Mouse (Mus musculus): ENCODE measurements around the gene Gm45021.

Gm45021 gene

DNA sequence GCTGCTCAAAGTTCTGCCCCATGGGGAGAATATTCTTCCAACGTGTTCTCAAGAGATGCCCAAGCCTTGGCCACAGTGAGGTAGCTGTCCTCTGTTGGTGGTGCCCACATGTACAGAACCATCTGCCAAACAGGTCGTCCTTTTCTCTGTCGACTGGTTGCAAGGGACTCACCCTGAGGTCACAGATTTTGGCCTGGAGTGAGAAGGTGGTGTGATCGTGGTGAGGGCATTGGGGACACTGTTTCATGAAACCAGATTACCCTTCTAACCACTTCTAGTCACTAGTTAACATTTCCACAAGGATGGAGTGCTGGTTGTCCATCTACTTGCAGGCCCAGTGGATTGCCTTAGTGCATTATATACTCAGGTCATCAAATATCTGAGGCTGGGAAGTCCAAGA is 59.4 kb downstream of the Gm45021 start:
- DNase-seq (ENCODE audit: low read depth), result no peak

DNA sequence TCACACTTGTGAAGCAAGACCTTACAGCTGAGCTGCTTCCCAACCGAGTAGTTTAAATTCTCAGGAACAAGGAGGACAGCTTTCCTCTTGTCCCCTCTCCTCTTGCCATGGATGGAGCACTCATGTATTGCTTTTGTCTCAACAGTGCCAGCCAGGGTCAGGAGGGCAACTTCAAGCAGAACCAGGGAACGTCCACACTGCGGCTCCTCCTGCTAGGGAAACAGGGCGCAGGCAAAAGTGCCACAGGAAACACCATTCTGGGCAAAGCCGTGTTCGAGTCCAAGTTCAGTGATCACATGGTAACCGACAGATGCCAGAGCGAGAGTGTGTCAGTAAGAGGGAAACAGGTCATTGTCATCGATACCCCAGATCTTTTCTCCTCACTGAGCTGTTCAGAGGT is 60.6 kb downstream of the Gm45021 start:
- DNase-seq (ENCODE audit: low read depth), result no peak

DNA sequence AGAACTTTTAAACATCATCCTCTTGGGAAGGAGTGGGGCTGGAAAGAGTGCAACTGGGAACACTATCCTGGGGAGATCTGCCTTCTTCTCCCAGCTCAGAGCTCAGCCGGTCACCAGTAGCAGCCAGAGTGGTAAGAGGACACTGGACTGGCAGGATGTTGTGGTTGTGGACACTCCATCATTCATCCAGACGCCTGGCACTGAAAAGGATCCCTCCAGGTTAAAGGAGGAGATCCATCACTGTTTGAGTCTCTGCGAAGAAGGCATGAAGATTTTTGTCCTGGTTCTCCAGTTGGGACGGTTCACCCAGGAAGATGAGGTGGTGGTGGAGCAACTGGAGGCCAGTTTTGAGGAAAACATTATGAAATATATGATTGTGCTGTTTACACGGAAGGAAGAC is 69.3 kb downstream of the Gm45021 start:
- no peak for DNase-seq (ENCODE audit: low read depth)
